Mouse (Mus musculus) heart, adult 2 months (tissue): Measurements from ENCODE around the gene Impad1. TPM values are rescaled to one million over a fixed set of nuclear protein-coding genes. Genes with fewer than 3 reads are reported as not detected.

ENCODE experiments used
- DNase-seq, 2 experiments: peaks; one replicate each; pipeline ENCODE4 v3.0.0; 2021
- H3K27ac ChIP-seq: fragments of 200-600 bp; 2 replicates; pipeline ENCODE4 v1.8.1; 2022
- H3K27me3 ChIP-seq: fragments of 200-500 bp; 2 replicates; pipeline ENCODE4 v1.6.1; 2012; ENCODE audit warnings: mild to moderate bottlenecking, low read length, inconsistent platforms, mixed read lengths; ENCODE audit not compliant: control insufficient read depth, insufficient read depth
- H3K36me3 ChIP-seq: fragments of 200-500 bp; 2 replicates; pipeline ENCODE4 v1.6.1; 2012; ENCODE audit warnings: low read length, inconsistent platforms; ENCODE audit not compliant: control insufficient read depth, insufficient read depth
- H3K4me1 ChIP-seq: fragments of 200-500 bp; 2 replicates; pipeline ENCODE4 v1.6.1; 2011; ENCODE audit warnings: low read length; ENCODE audit not compliant: control insufficient read depth, insufficient read depth
- H3K4me3 ChIP-seq: fragments of 200-600 bp; 2 replicates; pipeline ENCODE4 v1.8.1; 2022
- H3K79me2 ChIP-seq: fragments of 200-500 bp; replicated peaks from 2 replicates; pipeline ENCODE4 v1.6.1; 2012; ENCODE audit warnings: mild to moderate bottlenecking, inconsistent platforms, low read length, moderate library complexity, mixed read lengths; ENCODE audit not compliant: control insufficient read depth, insufficient read depth
- H3K9ac ChIP-seq: fragments of 200-500 bp; 2 replicates; pipeline ENCODE4 v1.6.1; 2012; ENCODE audit warnings: low read depth, mild to moderate bottlenecking, control low read depth, inconsistent platforms, low read length, mixed read lengths
- CTCF ChIP-seq: fragments of 200-600 bp; IDR thresholded peaks from 2 replicates; pipeline ENCODE4 v1.8.1; 2022; ENCODE audit warnings: antibody characterized with exemption, mild to moderate bottlenecking, moderate library complexity
- EP300 ChIP-seq: fragments of 200-500 bp; IDR thresholded peaks from 2 replicates; pipeline ENCODE4 v1.6.1; 2011; ENCODE audit warnings: low read depth, low read length, control low read depth; ENCODE audit not compliant: insufficient read depth
- POLR2A ChIP-seq: fragments of 200-500 bp; IDR thresholded peaks from 2 replicates; pipeline ENCODE4 v1.6.1; 2011; ENCODE audit warnings: mild to moderate bottlenecking, low read depth, low read length, control low read depth; ENCODE audit not compliant: insufficient read depth
- WGBS: fragments of 180-500 bp; shearing (Covaris S2); methylation state at CpG from one replicate; pipeline ENCODE4 v1.1.7; 2018; 5-methylcytosine and 5-hydroxymethylcytosine counted together
- intact Hi-C: fragments of 180-260 bp; cut with DNase I; formaldehyde crosslinking; loops from one replicate; pipeline ENCODE4 v1.15.1; 2025
- long read RNA-seq: library from polyadenylated mRNA; stranded (forward); transcript quantifications from one replicate; pipeline ENCODE4 v2.0.0, GENCODE M21; 2021
- polyA plus RNA-seq: library from polyadenylated mRNA; depleted of rRNA; stranded (reverse); fragments of >200 nt; gene quantifications from 2 replicates; pipeline ENCODE4 v1.2.3, GENCODE M21; 2012; rRNA removed
- total RNA-seq, 2 experiments: library from RNA; stranded (reverse); gene quantifications; 2 replicates each; pipeline ENCODE4 v1.2.3; 2021

Impad1 gene
- 10 to 100 TPM; 21.1 to 23.6 TPM for total RNA-seq
- polyA plus RNA-seq: 7.5 and 17.1 TPM in 2 replicates
- long read RNA-seq, full-length matches to known transcripts: 9 of 11 reads
- long read RNA-seq, partial matches to known transcripts: 0 of 11 reads
- long read RNA-seq, other reads (novel, unspliced or antisense): 2 of 11 reads

DNA sequence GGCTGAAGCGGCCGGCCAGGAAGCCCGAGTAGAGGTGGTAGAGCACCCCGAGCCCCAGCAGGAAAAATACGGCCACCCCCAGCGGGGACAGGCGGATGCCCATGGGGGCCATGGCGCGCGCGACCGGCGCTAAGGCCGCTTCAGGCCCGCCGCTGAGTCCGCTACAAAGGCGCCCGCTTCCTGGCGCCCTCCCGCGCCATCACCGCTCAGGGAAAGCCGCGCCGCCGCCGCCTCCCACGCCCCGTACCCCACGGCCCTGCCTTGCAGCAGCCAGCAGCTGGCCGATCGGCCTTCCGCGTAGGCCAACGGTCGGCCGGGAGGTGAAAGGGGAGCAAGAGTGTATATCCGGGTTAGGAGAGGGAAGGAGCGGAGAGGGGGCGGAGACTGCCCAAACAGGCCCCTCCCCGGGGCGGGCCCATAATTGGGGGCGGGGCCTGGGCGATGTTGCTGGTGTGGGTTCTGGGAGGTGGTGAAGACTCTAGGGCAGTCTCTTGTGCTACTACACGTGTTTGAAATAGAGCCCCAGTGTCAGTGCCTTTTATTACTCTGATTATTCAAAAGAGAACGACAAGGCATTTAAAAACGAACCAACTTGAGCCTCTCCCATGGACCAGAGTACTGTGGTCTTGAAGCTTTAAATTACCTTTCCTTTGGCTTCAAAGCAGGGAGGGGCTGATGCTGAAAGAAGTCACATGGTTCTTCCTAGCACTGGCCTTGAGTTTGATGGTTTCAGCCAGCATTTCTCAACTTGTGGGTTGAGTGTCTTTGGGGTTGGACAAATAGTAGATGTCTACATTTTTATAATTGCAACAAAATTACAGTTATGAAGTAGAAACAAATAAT is at the start of gene Impad1:
Gene Impad1, minus strand, starts transcription at position 364 of the 843 bp plus-strand sequence.
- 2% methylated on average over 48 of the region's 48 CpGs for WGBS
- Histone ChIP-seq H3K4me3 (peak within 1 kb of the TSS; percentile 93), H3K9ac (peak within 1 kb of the TSS; percentile 91), H3K36me3 (peaks cover 11% of the 10 kb centered on the region), H3K27me3 (no peaks in the 10 kb centered on the region), H3K4me1 (peaks cover 1% of the 10 kb centered on the region; the same call in 1 of the 2 replicates), H3K27ac (peak within 1 kb of the TSS; percentile 76), H3K79me2 (peaks cover 4% of the 10 kb centered on the region; the same call in 1 of the 2 replicates)
- DNase-seq: peak; percentile 90 to 93
- intact Hi-C loops: no loop called here
- TF ChIP-seq EP300 (no peak), POLR2A (peak; percentile 64)

DNA sequence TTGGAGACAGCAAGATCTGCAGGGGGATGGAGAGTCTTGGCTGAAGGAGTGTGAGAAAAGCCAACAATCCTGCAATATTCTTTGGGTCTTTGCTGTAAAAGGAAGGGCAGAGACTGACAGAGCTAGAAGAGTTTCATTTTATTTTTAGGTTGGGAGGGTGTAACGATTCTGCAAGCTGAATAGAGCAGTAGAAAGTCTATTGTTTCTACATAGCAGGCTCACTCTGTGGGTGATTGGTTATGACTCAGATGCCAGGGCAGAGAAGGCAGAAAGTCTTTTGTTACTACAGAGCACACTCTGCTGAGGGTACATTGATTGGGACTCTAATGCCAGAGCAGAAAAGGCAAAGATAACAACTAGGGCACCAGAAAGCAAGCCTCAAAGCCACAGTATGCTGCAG is 47.0 kb upstream of the Impad1 start:
- Histone ChIP-seq H3K27ac (no peak overlapping the region), H3K27me3 (no peaks in the 10 kb centered on the region), H3K9ac (no peak overlapping the region), H3K4me3 (no peak overlapping the region), H3K79me2 (no peaks in the 10 kb centered on the region), H3K4me1 (no peaks in the 10 kb centered on the region), H3K36me3 (no peaks in the 10 kb centered on the region)
- 34% methylated on average over 1 of the region's 1 CpGs for WGBS
- intact Hi-C loops: no loop called here
- no peak for DNase-seq
- TF ChIP-seq EP300 (no peak), CTCF (no peak), POLR2A (no peak)

- H3K27me3 ChIP-seq: no peaks in the 10 kb centered on the region
- H3K4me3 ChIP-seq: no peak overlapping the region
- no peaks in the 10 kb centered on the region for H3K4me1 ChIP-seq
- no peaks in the 10 kb centered on the region for H3K79me2 ChIP-seq
- H3K9ac ChIP-seq: no peak overlapping the region
- intact Hi-C loops: no loop called here
- H3K36me3 ChIP-seq: no peaks in the 10 kb centered on the region
- WGBS: 44% methylated on average over 5 of the region's 5 CpGs
- H3K27ac ChIP-seq: no peak overlapping the region
- no peak for TF ChIP-seq CTCF
- no peak for TF ChIP-seq EP300
- no peak for TF ChIP-seq POLR2A
- DNase-seq: no peak
Observed at GRCm38 (mm10) chr4:4833789-4834295, 40.7 kb upstream of the Impad1 start.

DNA sequence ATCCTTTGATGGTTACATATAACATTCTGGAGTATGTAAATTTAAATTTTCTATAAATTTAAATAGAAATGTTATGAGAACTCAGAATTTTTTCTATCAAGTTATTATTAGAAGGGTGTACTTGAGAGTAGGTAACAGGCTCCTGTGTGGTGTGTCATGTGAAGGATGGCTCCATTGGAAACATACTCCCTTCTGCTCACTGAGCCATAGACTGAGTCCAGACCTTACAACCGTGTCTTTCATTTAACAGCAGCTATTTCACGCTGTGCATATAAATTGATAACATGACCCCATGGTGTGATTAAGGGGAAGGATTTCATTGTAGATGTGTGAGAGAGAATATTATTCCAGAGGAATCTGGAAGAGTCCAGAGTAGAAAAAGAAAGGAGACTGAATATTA is 35.0 kb upstream of the Impad1 start:
- H3K9ac ChIP-seq: no peak overlapping the region
- intact Hi-C loops: no loop called here
- H3K27ac ChIP-seq: no peak overlapping the region
- no peaks in the 10 kb centered on the region for H3K27me3 ChIP-seq
- TF ChIP-seq CTCF (no peak), POLR2A (no peak), EP300 (no peak)
- no peaks in the 10 kb centered on the region for H3K79me2 ChIP-seq
- no peak for DNase-seq
- 53% methylated on average over 2 of the region's 2 CpGs for WGBS
- no peaks in the 10 kb centered on the region for H3K4me1 ChIP-seq
- no peaks in the 10 kb centered on the region for H3K36me3 ChIP-seq
- H3K4me3 ChIP-seq: no peak overlapping the region

- 59% methylated on average over 1 of the region's 1 CpGs for WGBS
- intact Hi-C loops: no loop called here
- no peak for DNase-seq
- H3K27ac ChIP-seq: no peak overlapping the region
- no peaks in the 10 kb centered on the region for H3K36me3 ChIP-seq
- no peak overlapping the region for H3K9ac ChIP-seq
- TF ChIP-seq CTCF: no peak
- no peak for TF ChIP-seq EP300
- H3K4me1 ChIP-seq: no peaks in the 10 kb centered on the region
- no peak overlapping the region for H3K4me3 ChIP-seq
- H3K79me2 ChIP-seq: no peaks in the 10 kb centered on the region
- H3K27me3 ChIP-seq: no peaks in the 10 kb centered on the region
Observed at GRCm38 (mm10) chr4:4822119-4822518, 29.0 kb upstream of the Impad1 start.
